ENCODE assay signal across 9 mouse cellular contexts in the genomic region with DNA sequence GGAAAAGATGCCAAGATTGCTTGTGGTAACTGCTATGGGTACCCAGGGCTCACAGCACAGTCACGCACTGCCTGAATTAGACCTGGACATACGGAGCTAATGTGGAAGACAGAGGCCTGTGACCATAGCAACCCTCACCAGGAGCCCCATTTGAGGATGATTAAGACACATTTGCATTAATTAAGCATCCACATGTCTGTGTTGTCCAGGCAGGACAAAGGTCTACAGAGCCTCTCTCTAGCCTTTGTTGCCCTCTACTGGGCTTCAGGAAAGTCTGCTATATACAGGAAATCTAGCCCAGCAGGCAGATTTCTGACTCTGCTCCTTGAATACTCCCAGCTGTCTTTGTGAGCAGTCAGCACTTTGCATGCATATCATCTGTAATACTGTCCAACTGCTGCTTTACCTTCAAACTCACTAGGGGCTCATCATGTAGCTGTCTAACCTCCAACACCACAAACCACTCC.
A peak's percentile ranks its signal among the peaks of the same experiment; 100 is the strongest.
DNase-seq lines count a peak whose midpoint lies in the region; ATAC-seq lines count a peak whose summit lies in the region.
"Had no signal": no experiment of that assay in that cellular context is flagged by ENCODE, and none has a peak within 500 bp of the region (broad histone marks: within the 10 kb centered on the region; RNA-seq: fewer than 3 reads in every experiment).

No protein-coding gene starts in this region.

- no peaks in the 10 kb centered on the region for H3K4me1 ChIP-seq in heart, embryonic 16.5 days (ENCODE audit: control insufficient read depth, insufficient read depth, low read length)
- H3K4me1 ChIP-seq in intestine, embryonic 15.5 days (replicated peaks), result no peaks in the 10 kb centered on the region
- H3K4me1 ChIP-seq in midbrain, embryonic 15.5 days, result no peaks in the 10 kb centered on the region

- no peak overlapping the region for H3K4me2 ChIP-seq in heart, embryonic 16.5 days (ENCODE audit: low read depth, low read length)
- no peak overlapping the region for H3K4me2 ChIP-seq in intestine, embryonic 15.5 days (replicated peaks)
- H3K4me2 ChIP-seq in midbrain, embryonic 15.5 days, result no peak overlapping the region

- H3K36me3 ChIP-seq in heart, embryonic 16.5 days (ENCODE audit: control insufficient read depth, insufficient read depth), result no peaks in the 10 kb centered on the region
- H3K36me3 ChIP-seq in intestine, embryonic 15.5 days, result no peaks in the 10 kb centered on the region
- no peaks in the 10 kb centered on the region for H3K36me3 ChIP-seq in midbrain, embryonic 15.5 days (replicated peaks)
- H3K36me3 ChIP-seq: G1E had no signal

- H3K9me3 ChIP-seq in heart, embryonic 16.5 days (replicated peaks; ENCODE audit: control insufficient read depth, low read length), result no peaks in the 10 kb centered on the region
- no peaks in the 10 kb centered on the region for H3K9me3 ChIP-seq in intestine, embryonic 15.5 days
- H3K9me3 ChIP-seq in midbrain, embryonic 15.5 days, result no peaks in the 10 kb centered on the region
- H3K9me3 ChIP-seq: G1E had no signal

- no peaks in the 10 kb centered on the region for H3K27me3 ChIP-seq in heart, embryonic 16.5 days (ENCODE audit: control insufficient read depth, insufficient read depth, low read length)
- no peaks in the 10 kb centered on the region for H3K27me3 ChIP-seq in intestine, embryonic 15.5 days (replicated peaks)
- no peaks in the 10 kb centered on the region for H3K27me3 ChIP-seq in midbrain, embryonic 15.5 days (replicated peaks)

- H3K9ac ChIP-seq in heart, embryonic 16.5 days (ENCODE audit: low read length), result no peak overlapping the region
- no peak overlapping the region for H3K9ac ChIP-seq in intestine, embryonic 15.5 days
- H3K9ac ChIP-seq in midbrain, embryonic 15.5 days, result no peak overlapping the region

- 42% methylated on average over 2 of the region's 2 CpGs for WGBS in heart, embryonic 16.5 days
- 40% methylated on average over 2 of the region's 2 CpGs for WGBS in intestine, embryonic 15.5 days
- WGBS in midbrain, embryonic 15.5 days, result 3% methylated on average over 2 of the region's 2 CpGs

- H3K4me3 ChIP-seq in heart, embryonic 16.5 days (ENCODE audit: low read length), result no peak overlapping the region
- H3K4me3 ChIP-seq in intestine, embryonic 15.5 days (replicated peaks), result no peak overlapping the region
- H3K4me3 ChIP-seq in midbrain, embryonic 15.5 days, result no peak overlapping the region

- ATAC-seq in heart, embryonic 16.5 days (replicated peaks; ENCODE audit: extremely low read depth, insufficient read depth, low FRiP score), result peak; percentile 52; the same call in 1 of the 2 replicates
- peak; percentile 71; the same call in 1 of the 2 replicates for ATAC-seq in intestine, embryonic 15.5 days
- peak; percentile 96 for ATAC-seq in midbrain, embryonic 15.5 days (replicated peaks)
- ATAC-seq in megakaryocyte-erythroid progenitor cell, adult 5-6 weeks (replicated peaks; ENCODE audit: low FRiP score, low TSS enrichment, poor library complexity, severe bottlenecking), result no peak
- no peak for ATAC-seq in megakaryocyte progenitor cell, adult 5-6 weeks (replicated peaks; ENCODE audit: poor library complexity)

- no peak overlapping the region for H3K27ac ChIP-seq in heart, embryonic 16.5 days (ENCODE audit: low read length)
- H3K27ac ChIP-seq in intestine, embryonic 15.5 days, result no peak overlapping the region
- H3K27ac ChIP-seq in midbrain, embryonic 15.5 days, result no peak overlapping the region

- DNase-seq in heart, postnatal 4 days, result no peak
- peak; percentile 82 for DNase-seq in R1 (ENCODE audit: low read depth, low spot score)
- peak; percentile 44 for DNase-seq in embryo, embryonic 10 days (ENCODE audit: low spot score)

Comparison
In these comparisons a context has a peak if more than half of its experiments do, and no peak if none do; other contexts are left out.
1. ATAC-seq: peak in heart, embryonic 16.5 days (single experiment), intestine, embryonic 15.5 days (single experiment) and midbrain, embryonic 15.5 days (single experiment); none in megakaryocyte-erythroid progenitor cell, adult 5-6 weeks (single experiment) and megakaryocyte progenitor cell, adult 5-6 weeks (single experiment).